Mouse (Mus musculus): ENCODE data around the gene Olfr419.

DNA sequence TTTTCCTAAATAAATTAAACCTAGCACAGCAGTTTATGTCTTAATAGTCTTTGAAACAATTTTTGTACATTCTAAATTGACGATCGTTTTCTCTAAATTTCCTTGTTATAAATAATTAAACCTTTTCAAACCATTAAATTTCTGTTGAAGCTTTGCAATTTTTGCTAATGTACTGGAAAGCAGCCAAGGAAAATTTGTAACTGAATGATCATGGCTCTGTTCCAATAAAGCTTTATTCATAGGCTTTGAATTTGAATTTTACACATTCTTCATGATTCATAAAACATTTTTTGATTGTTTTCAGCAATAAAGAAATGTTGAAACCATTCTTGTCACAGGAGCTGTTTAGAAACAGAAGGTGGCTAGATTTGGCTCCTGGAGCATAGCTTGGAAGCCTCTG, 7.2 kb downstream of the Olfr419 start:
- no peak for TF ChIP-seq CTCF (IDR thresholded peaks at IDR 0.05; ENCODE audit: low read depth)
- TF ChIP-seq EP300 (optimal IDR thresholded peaks at IDR 0.05): no peak

Measured in stomach, postnatal 0 days (tissue).